Mouse (Mus musculus): Measurements from ENCODE around the gene Zdhhc17.

GRCm38 (mm10) chr10:110899744-110900501, 110.0 kb downstream of the Zdhhc17 start:
- TF ChIP-seq CTCF (IDR thresholded peaks at IDR 0.05; ENCODE audit: insufficient read depth, low read length) = no peak
- no peak for TF ChIP-seq POLR2A (IDR thresholded peaks at IDR 0.05; ENCODE audit: borderline replicate concordance, extremely low read depth, low read depth, low read length)

Data from lung, adult 2 months (tissue).